Mouse (Mus musculus) erythroid progenitor cell, adult 5-6 weeks (primary cell): Measurements from ENCODE around the gene Lpar3. TPM values are rescaled to one million over a fixed set of nuclear protein-coding genes. Genes with fewer than 3 reads are reported as not detected.

Experiments used
- total RNA-seq, 2 experiments: library from RNA; stranded (forward) in 1 of 2; stranded (reverse) in 1 of 2; fragments of 150-400 nt in 1 of 2; fragments of 186-747, 209-891 nt in 1 of 2; gene quantifications; 2 replicates each; pipeline versions ENCODE4 v1.2.3 to v1.2.4; 2015 to 2017; ENCODE audit warnings: low replicate concordance in 2 of 2

The Lpar3 gene
- total RNA-seq, 2 experiments from 2014 or later: not detected

Other genes starting within 250 kb of the Lpar3 start
- gene Syde2, start 233.1 kb upstream of the Lpar3 start, total RNA-seq (2015; ENCODE audit: low replicate concordance): not detected in 2 replicates
- gene Syde2, start 233.1 kb upstream of the Lpar3 start, total RNA-seq (2017; ENCODE audit: low replicate concordance): 0.39 TPM in 1 of 2 replicates, not detected in the other
- not detected in 2 replicates for gene Wdr63, start 112.8 kb upstream of the Lpar3 start, total RNA-seq (2015; ENCODE audit: low replicate concordance)
- not detected in 2 replicates for gene Wdr63, start 112.8 kb upstream of the Lpar3 start, total RNA-seq (2017; ENCODE audit: low replicate concordance)
- not detected in 2 replicates for gene Mcoln3, start 103.5 kb upstream of the Lpar3 start, total RNA-seq (2015; ENCODE audit: low replicate concordance)
- gene Mcoln3, start 103.5 kb upstream of the Lpar3 start, total RNA-seq (2017; ENCODE audit: low replicate concordance): not detected in 2 replicates
- 1.4 TPM in 1 of 2 replicates, not detected in the other for gene Mcoln2, start 71.1 kb upstream of the Lpar3 start, total RNA-seq (2015; ENCODE audit: low replicate concordance)
- 1.9 and 6.5 TPM in 2 replicates for gene Mcoln2, start 71.1 kb upstream of the Lpar3 start, total RNA-seq (2017; ENCODE audit: low replicate concordance)
- 52.4 and 68.1 TPM in 2 replicates for gene Ssx2ip, start 183.7 kb downstream of the Lpar3 start, total RNA-seq (2015; ENCODE audit: low replicate concordance)
- 100 and 129 TPM in 2 replicates for gene Ssx2ip, start 183.7 kb downstream of the Lpar3 start, total RNA-seq (2017; ENCODE audit: low replicate concordance)
- 4.3 and 5.4 TPM in 2 replicates for gene Ctbs, start 228.8 kb downstream of the Lpar3 start, total RNA-seq (2015; ENCODE audit: low replicate concordance)
- 0.53 and 0.64 TPM in 2 replicates for gene Ctbs, start 228.8 kb downstream of the Lpar3 start, total RNA-seq (2017; ENCODE audit: low replicate concordance)